Mouse (Mus musculus): Measurements from ENCODE around the gene Gucd1. TPM values are rescaled to one million over a fixed set of nuclear protein-coding genes. Genes with fewer than 3 reads are reported as not detected.

Gucd1 gene
- polyA plus RNA-seq, 1 experiment from 2014 or later = 30.0 TPM

- H3K9ac ChIP-seq (ENCODE audit: low read length) = no peak overlapping the region
Measured at GRCm38 (mm10) chr10:75437284-75437683, 80.5 kb downstream of the Gucd1 start.

GRCm38 (mm10) chr10:75436604-75437217 lies 81.1 kb downstream of the Gucd1 start:
- peak; percentile 31; the same call in 1 of the 2 replicates for ATAC-seq (replicated peaks; ENCODE audit: low FRiP score)
- no peak overlapping the region for H3K27ac ChIP-seq (ENCODE audit: low read depth, low read length)
- 25% methylated on average over 3 of the region's 3 CpGs for WGBS

More at GRCm38 (mm10) chr10:75437284-75437683, 80.5 kb downstream of the Gucd1 start:
- ATAC-seq (replicated peaks; ENCODE audit: low FRiP score) (no peak), DNase-seq (ENCODE audit: low spot score) (no peak)
- Histone ChIP-seq H3K36me3 (ENCODE audit: control insufficient read depth, insufficient read depth, low read length) (no peaks in the 10 kb centered on the region), H3K4me2 (ENCODE audit: low read depth, low read length, severe bottlenecking) (no peak overlapping the region), H3K9me3 (ENCODE audit: control insufficient read depth, low read length) (no peaks in the 10 kb centered on the region), H3K27ac (ENCODE audit: low read depth, low read length) (no peak overlapping the region), H3K4me1 (replicated peaks; ENCODE audit: control insufficient read depth, insufficient read depth, low read length) (no peaks in the 10 kb centered on the region), H3K27me3 (ENCODE audit: control insufficient read depth, insufficient read depth, low read length) (no peaks in the 10 kb centered on the region), H3K4me3 (ENCODE audit: low read depth, low read length) (no peak overlapping the region)
- WGBS = 90% methylated on average over 1 of the region's 1 CpGs

GRCm38 (mm10) chr10:75430633-75431032 lies 87.1 kb downstream of the Gucd1 start:
- Histone ChIP-seq H3K9me3 (ENCODE audit: control insufficient read depth, low read length) (no peaks in the 10 kb centered on the region), H3K36me3 (ENCODE audit: control insufficient read depth, insufficient read depth, low read length) (no peaks in the 10 kb centered on the region), H3K27ac (ENCODE audit: low read depth, low read length) (no peak overlapping the region), H3K4me3 (ENCODE audit: low read depth, low read length) (no peak overlapping the region), H3K9ac (ENCODE audit: low read length) (no peak overlapping the region), H3K4me2 (ENCODE audit: low read depth, low read length, severe bottlenecking) (no peak overlapping the region), H3K4me1 (replicated peaks; ENCODE audit: control insufficient read depth, insufficient read depth, low read length) (no peaks in the 10 kb centered on the region), H3K27me3 (ENCODE audit: control insufficient read depth, insufficient read depth, low read length) (no peaks in the 10 kb centered on the region)
- ATAC-seq (replicated peaks; ENCODE audit: low FRiP score) (no peak), DNase-seq (ENCODE audit: low spot score) (no peak)
- WGBS = 93% methylated on average over 6 of the region's 6 CpGs

More at GRCm38 (mm10) chr10:75436604-75437217, 81.1 kb downstream of the Gucd1 start:
- Histone ChIP-seq H3K4me3 (ENCODE audit: low read depth, low read length) (no peak overlapping the region), H3K4me2 (ENCODE audit: low read depth, low read length, severe bottlenecking) (no peak overlapping the region), H3K27me3 (ENCODE audit: control insufficient read depth, insufficient read depth, low read length) (no peaks in the 10 kb centered on the region), H3K36me3 (ENCODE audit: control insufficient read depth, insufficient read depth, low read length) (no peaks in the 10 kb centered on the region), H3K4me1 (replicated peaks; ENCODE audit: control insufficient read depth, insufficient read depth, low read length) (no peaks in the 10 kb centered on the region), H3K9me3 (ENCODE audit: control insufficient read depth, low read length) (no peaks in the 10 kb centered on the region), H3K9ac (ENCODE audit: low read length) (no peak overlapping the region)
- peak; percentile 89 for DNase-seq (ENCODE audit: low spot score)

GRCm38 (mm10) chr10:75430147-75430537 lies 87.6 kb downstream of the Gucd1 start:
- WGBS = 92% methylated on average over 5 of the region's 5 CpGs
- DNase-seq (ENCODE audit: low spot score) = no peak
- Histone ChIP-seq H3K27ac (ENCODE audit: low read depth, low read length) (no peak overlapping the region), H3K4me1 (replicated peaks; ENCODE audit: control insufficient read depth, insufficient read depth, low read length) (no peaks in the 10 kb centered on the region), H3K9me3 (ENCODE audit: control insufficient read depth, low read length) (no peaks in the 10 kb centered on the region), H3K4me3 (ENCODE audit: low read depth, low read length) (no peak overlapping the region), H3K4me2 (ENCODE audit: low read depth, low read length, severe bottlenecking) (no peak overlapping the region), H3K9ac (ENCODE audit: low read length) (no peak overlapping the region), H3K36me3 (ENCODE audit: control insufficient read depth, insufficient read depth, low read length) (no peaks in the 10 kb centered on the region), H3K27me3 (ENCODE audit: control insufficient read depth, insufficient read depth, low read length) (no peaks in the 10 kb centered on the region)
- no peak for ATAC-seq (replicated peaks; ENCODE audit: low FRiP score)

- no peak for ATAC-seq (replicated peaks; ENCODE audit: low FRiP score)
- H3K27me3 ChIP-seq (ENCODE audit: control insufficient read depth, insufficient read depth, low read length) = no peaks in the 10 kb centered on the region
- no peaks in the 10 kb centered on the region for H3K36me3 ChIP-seq (ENCODE audit: control insufficient read depth, insufficient read depth, low read length)
- H3K27ac ChIP-seq (ENCODE audit: low read depth, low read length) = no peak overlapping the region
- H3K9ac ChIP-seq (ENCODE audit: low read length) = no peak overlapping the region
- DNase-seq (ENCODE audit: low spot score) = no peak
- no peak overlapping the region for H3K4me3 ChIP-seq (ENCODE audit: low read depth, low read length)
- H3K9me3 ChIP-seq (ENCODE audit: control insufficient read depth, low read length) = no peaks in the 10 kb centered on the region
- H3K4me1 ChIP-seq (replicated peaks; ENCODE audit: control insufficient read depth, insufficient read depth, low read length) = no peaks in the 10 kb centered on the region
- 88% methylated on average over 7 of the region's 7 CpGs for WGBS
- no peak overlapping the region for H3K4me2 ChIP-seq (ENCODE audit: low read depth, low read length, severe bottlenecking)
Measured at GRCm38 (mm10) chr10:75429522-75430146, 88.1 kb downstream of the Gucd1 start.

GRCm38 (mm10) chr10:75429004-75429380 lies 88.8 kb downstream of the Gucd1 start:
- H3K9ac ChIP-seq (ENCODE audit: low read length) = no peak overlapping the region
- ATAC-seq (replicated peaks; ENCODE audit: low FRiP score) (no peak), DNase-seq (ENCODE audit: low spot score) (no peak)
- H3K4me2 ChIP-seq (ENCODE audit: low read depth, low read length, severe bottlenecking) = no peak overlapping the region
- 87% methylated on average over 6 of the region's 6 CpGs for WGBS
- no peaks in the 10 kb centered on the region for H3K4me1 ChIP-seq (replicated peaks; ENCODE audit: control insufficient read depth, insufficient read depth, low read length)
- H3K4me3 ChIP-seq (ENCODE audit: low read depth, low read length) = no peak overlapping the region
- H3K36me3 ChIP-seq (ENCODE audit: control insufficient read depth, insufficient read depth, low read length) = no peaks in the 10 kb centered on the region
- H3K27me3 ChIP-seq (ENCODE audit: control insufficient read depth, insufficient read depth, low read length) = no peaks in the 10 kb centered on the region
- H3K27ac ChIP-seq (ENCODE audit: low read depth, low read length) = no peak overlapping the region
- H3K9me3 ChIP-seq (ENCODE audit: control insufficient read depth, low read length) = no peaks in the 10 kb centered on the region

DNA sequence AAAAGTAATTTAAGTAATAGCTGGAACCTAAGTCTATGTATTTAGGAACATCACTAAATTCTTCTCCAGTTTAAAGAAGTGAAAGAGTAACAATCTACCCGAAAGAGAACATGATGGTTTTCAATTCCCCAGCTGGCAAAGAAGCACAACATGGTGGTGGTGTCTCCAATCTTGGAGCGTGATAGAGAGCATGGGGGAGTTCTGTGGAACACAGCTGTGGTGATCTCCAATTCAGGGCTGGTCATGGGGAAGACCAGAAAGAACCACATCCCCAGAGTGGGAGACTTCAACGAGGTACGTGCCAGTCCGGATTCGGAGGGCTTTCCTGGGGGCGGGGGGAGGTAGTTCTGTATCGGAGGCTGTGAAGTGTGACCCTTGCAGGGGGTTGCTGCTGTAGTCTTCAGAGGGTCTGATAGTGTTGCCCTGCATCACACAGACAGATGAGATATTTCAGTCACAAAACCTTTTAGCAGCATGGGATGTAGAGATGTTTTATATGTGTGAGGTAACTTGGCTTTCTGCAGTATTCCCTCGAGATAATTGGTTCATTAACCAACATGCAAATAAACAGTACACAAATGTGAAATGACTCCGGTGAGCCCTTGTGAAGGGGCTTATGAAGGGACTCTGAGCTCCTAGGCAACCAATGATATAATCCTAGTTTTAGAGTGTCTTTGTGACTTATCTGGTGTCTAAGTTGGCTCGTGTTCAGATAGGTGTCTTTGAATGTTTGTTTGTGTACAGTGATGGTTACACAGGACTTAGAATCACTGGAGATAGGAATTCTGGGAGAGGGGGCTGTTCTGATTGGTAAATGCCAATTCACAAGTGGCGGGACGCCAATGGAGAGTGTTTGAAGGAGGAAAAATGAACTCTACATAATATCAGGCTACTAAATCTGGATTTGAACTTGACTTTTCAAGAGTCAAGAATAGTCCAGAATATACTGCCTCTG lies 89.4 kb downstream of the Gucd1 start:
- no peak overlapping the region for H3K4me3 ChIP-seq (ENCODE audit: low read depth, low read length)
- no peak overlapping the region for H3K9ac ChIP-seq (ENCODE audit: low read length)
- no peak overlapping the region for H3K4me2 ChIP-seq (ENCODE audit: low read depth, low read length, severe bottlenecking)
- ATAC-seq (replicated peaks; ENCODE audit: low FRiP score) (no peak), DNase-seq (ENCODE audit: low spot score) (no peak)
- no peak overlapping the region for H3K27ac ChIP-seq (ENCODE audit: low read depth, low read length)
- no peaks in the 10 kb centered on the region for H3K4me1 ChIP-seq (replicated peaks; ENCODE audit: control insufficient read depth, insufficient read depth, low read length)
- 85% methylated on average over 13 of the region's 13 CpGs for WGBS
- no peaks in the 10 kb centered on the region for H3K27me3 ChIP-seq (ENCODE audit: control insufficient read depth, insufficient read depth, low read length)
- no peaks in the 10 kb centered on the region for H3K36me3 ChIP-seq (ENCODE audit: control insufficient read depth, insufficient read depth, low read length)
- no peaks in the 10 kb centered on the region for H3K9me3 ChIP-seq (ENCODE audit: control insufficient read depth, low read length)

GRCm38 (mm10) chr10:75424498-75424901 lies 93.3 kb downstream of the Gucd1 start:
- no peak overlapping the region for H3K4me3 ChIP-seq (ENCODE audit: low read depth, low read length)
- no peaks in the 10 kb centered on the region for H3K4me1 ChIP-seq (replicated peaks; ENCODE audit: control insufficient read depth, insufficient read depth, low read length)
- H3K27me3 ChIP-seq (ENCODE audit: control insufficient read depth, insufficient read depth, low read length) = no peaks in the 10 kb centered on the region
- no peak overlapping the region for H3K4me2 ChIP-seq (ENCODE audit: low read depth, low read length, severe bottlenecking)
- no peaks in the 10 kb centered on the region for H3K9me3 ChIP-seq (ENCODE audit: control insufficient read depth, low read length)
- WGBS = 92% methylated on average over 10 of the region's 10 CpGs
- no peaks in the 10 kb centered on the region for H3K36me3 ChIP-seq (ENCODE audit: control insufficient read depth, insufficient read depth, low read length)
- no peak overlapping the region for H3K27ac ChIP-seq (ENCODE audit: low read depth, low read length)
- ATAC-seq (replicated peaks; ENCODE audit: low FRiP score) = no peak
- no peak overlapping the region for H3K9ac ChIP-seq (ENCODE audit: low read length)
- DNase-seq (ENCODE audit: low spot score) = no peak

Data from forebrain, embryonic 11.5 days (tissue).